Mouse (Mus musculus) CD4-positive, CD25-positive, alpha-beta regulatory T cell, adult 4 months (primary cell): ENCODE measurements around the gene Nudt9. TPM values are rescaled to one million over a fixed set of nuclear protein-coding genes. Genes with fewer than 3 reads are reported as not detected.
"Not testable (repeated sequence)": the region's sequence is repeated elsewhere in the genome, so short reads cannot be mapped to it uniquely, and the experiment has no call there.

Experiments
- ATAC-seq: one replicate; pipeline ENCODE4 v1.8.0; 2017
- polyA plus RNA-seq, 2 experiments: library from polyadenylated mRNA; unstranded; fragments of 100-300 nt; shearing (Covaris generic); gene quantifications; one replicate each; pipeline ENCODE4 v1.2.1; 2017

The Nudt9 gene
- polyA plus RNA-seq, result 10 to 100 TPM; 13.5 to 22.6 TPM

DNA sequence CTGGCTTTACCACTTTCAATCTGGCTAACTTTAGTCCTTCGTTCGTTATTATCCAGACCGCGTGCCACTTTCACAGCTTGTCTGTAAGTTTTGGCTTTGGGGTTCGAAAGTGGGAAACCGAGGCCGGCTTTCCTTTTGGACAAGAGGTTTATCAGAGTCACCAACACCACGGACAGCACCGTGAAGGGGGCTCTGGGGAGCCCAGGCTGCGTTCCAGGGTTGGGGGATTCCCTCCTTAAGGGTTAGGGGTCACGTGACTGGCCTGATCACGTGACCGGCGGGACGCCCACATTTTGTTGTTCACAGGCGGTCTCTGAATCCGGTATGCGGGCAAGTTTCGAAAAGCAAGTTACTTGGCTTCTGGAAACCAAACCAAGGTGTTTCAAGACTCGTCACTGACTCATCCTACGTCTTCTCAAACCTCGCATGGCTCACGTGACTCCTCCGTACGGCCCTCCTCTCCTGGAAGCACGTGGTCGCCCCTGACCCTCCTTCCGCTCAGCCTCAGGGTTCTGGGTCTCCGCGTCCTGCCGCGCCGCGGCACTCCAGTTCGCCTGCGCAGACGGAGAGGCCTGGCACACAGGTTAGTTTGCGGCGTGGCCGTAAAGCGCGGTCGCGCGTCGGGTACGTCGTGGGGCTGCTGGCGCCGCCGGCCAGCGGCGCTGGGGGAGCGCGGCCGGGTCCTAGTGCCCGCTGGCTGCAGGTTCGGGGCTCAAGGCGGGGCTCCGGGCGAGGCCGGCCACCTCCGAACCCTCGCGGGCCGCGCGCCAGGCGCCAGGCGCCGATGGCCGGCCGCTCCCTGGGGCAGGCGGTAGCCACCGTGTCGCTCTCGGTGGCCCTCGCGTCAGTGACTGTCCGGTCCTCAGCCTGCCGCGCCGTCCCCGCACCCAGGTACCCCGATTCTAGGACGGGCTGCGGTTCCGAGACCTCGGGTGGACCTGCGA lies at the start of gene Nudt9:
TSS of gene Nudt9 (plus strand) at position 51 of the 944 bp plus-strand sequence.
- peak; percentile 93 for ATAC-seq

DNA sequence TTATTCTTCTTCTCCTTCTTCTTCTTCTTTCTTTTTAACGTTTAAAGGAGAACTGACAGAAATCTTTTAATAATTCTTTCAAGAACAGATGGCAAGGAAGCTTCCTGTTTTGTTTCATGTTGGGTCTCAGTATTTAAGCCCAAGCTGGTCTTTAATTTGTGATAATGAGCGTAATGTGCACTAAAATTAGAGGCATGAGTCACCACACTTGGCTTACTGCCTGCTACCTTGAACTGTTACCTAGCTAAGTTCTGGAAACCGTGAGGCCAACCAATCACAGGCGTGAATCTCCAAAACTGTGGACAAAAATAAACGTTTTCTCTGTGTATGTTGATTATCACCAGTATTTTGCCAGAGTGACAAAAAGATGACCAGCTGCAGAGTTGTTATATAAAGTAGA lies 47.4 kb upstream of the Nudt9 start:
- ATAC-seq, result no peak

DNA sequence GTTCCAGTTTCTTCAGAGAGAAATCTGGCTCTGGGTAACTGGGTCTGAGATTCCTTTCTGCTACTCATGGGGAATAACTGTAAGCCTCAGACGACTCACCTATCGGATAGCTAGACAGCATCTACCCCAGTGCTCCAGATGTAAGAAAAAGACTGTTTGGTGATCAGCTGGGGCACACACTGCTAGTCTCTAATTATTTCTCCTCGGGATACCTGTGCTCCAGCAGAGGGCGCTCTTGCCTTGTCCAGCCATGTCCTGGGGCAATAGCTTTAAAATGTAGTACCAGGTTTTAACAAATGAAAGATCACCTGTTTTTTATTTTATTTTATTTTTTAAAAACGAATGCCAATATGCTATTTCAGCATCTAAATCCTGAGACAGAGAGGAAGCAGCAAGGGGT lies 46.4 kb upstream of the Nudt9 start:
- ATAC-seq, result peak; percentile 87

DNA sequence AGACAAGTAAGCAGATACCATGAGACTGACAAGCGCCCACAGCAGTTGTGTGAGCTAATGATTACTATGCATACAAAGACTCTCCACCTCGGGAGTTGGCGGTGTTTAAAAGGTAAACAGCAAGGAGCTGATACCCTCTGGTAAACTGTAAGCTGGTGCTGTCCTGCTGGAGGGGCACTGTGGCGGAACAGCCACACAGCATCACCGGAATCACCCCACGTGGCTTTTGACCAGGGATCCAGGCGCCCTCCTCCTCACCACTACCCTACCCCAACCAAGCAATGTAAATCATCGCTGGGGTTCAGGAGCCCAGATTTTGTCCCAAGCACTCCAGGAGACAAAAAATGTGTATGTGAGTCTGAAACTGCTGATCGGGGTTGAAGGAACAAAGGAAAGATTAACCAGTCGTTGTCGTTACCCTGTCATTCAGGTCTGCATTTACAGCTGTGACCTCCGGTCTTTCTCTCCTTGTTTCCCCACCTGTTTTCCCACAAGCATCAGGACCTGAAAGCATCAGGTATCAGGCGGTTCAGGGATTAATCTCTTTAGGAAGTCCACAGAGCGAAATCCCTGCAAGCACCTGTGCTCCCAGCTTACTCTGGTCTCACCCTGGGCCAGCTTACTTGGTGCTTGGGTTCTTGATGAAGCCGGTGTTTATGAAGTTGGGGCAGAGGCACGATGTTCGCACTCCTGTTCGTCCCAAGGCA lies 43.4 kb upstream of the Nudt9 start:
- ATAC-seq, result no peak

DNA sequence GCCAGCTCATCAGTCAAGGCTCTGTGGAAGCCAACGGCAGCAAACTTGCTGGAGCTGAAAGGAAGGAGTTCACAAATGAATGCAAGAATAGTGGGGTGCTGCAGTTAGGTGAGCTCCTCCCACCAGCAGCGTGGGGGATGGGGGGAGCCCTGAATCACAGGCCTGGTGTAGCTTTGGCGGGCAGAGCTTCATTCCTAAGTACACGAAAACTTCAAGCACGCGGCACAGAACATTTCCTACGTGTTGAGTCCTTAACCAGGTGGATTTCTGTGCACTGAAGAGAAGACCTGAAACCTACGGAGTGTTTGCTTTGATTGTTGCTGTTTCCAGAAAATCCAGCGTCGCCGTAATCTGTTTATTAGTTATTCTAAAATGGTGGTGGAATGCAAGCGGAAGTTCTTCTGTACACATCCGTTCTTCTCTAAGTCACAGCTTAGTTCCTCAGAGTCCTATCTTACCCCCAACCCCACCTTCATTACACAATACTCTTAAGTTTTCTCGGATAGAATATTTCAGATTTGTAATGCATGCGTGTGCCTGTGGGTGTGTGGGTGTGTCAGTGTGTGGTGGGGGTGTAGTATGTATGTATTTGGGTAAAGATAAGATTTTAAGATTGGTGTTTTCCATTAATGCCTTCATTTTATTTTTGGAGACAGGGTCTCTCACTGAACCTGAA lies 42.7 kb upstream of the Nudt9 start:
- ATAC-seq, result no peak

DNA sequence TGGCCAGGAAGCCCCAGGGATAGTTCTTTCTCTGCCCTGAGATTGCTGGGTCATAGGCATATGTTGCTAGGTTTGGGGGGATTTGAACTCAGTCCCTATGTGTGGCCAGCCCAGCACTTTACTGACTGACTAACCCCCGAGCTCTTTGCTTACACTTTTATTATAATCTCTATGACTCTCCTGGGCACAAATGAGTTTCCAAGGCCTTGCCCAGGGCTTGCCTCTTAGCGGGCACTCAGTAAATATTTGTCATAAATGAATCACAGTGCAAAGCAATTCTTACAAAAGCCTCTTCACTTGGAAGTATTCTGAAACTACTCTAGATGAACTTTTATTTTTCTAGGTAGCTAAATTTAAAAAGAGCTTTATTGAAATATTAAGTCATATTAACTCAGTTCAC lies 42.2 kb upstream of the Nudt9 start:
- ATAC-seq, result no peak

DNA sequence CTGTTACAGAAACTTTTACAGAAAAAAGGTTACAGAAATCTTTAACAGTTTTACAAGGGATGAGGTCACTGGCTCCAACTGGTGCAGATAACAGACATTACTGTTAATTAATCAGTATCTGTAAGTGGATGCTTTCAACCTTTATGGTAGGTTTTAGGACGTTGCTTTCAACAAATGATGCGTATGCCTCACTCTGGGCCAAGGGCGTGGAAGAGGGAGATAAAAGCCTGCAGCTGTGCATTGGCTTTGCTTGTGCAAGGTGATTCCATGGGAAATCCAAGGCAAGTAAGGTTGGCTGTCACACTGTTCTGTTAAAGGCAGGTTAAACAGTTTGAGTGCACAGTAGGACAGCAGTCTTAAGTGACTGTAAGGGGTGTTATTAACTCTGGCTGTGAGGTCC lies 39.3 kb upstream of the Nudt9 start:
- no peak for ATAC-seq

DNA sequence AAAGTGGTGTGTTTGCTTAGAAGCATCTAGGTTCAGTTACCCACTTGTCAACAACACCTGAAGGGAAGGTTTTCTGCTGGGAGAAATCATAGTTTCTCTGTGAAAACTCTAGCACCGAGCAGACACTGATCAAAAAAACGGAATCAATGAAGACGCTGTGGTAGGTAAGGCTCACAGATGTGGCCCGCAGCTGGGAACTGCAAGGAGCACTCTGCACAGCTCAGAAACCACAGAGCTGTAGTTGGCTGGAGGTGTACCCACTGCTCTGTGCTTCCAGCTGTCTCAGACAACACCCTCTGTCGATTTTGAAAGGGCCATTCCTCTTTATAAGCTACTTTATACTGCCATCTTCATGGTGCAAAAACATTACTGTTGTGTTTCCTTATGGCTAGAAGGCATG lies 38.3 kb upstream of the Nudt9 start:
- no peak for ATAC-seq

DNA sequence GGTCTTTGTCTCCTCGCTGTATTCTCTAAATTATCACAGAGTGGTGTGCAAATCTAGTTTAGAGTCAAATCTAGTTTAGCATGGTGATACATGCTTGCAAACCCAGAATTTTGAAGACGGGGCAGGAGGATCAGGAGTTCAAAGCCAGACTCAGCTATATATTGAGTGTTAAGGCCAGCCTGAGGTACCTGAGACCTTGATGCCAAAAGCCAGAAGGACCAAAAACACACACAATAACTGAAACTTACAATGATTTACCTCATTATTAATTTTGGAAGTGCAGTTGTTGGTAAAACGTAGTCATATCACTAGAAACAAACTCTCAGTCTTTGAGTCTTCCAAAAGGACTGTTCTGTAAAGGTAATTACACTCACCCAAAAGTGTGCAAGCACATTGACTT lies 36.7 kb upstream of the Nudt9 start:
- no peak for ATAC-seq

DNA sequence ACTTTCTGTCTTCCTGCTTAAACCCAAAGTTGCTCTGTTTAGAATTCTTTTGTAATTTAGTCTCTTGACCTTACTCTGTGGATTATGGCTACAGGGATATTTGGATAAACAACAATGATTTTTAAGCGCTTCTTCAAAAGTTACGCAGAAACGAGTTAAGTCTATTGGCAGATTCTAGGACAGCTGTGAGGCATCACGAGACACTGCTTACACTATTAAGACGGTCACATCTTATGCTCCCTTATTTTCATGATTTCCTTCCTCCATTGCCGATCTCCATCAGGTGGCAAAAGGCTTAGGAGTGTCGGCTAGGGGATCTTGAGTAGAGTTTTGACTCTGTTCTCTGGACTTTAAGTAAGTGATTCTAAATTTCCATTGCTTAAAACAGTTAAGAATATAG lies 35.8 kb upstream of the Nudt9 start:
- no peak for ATAC-seq

DNA sequence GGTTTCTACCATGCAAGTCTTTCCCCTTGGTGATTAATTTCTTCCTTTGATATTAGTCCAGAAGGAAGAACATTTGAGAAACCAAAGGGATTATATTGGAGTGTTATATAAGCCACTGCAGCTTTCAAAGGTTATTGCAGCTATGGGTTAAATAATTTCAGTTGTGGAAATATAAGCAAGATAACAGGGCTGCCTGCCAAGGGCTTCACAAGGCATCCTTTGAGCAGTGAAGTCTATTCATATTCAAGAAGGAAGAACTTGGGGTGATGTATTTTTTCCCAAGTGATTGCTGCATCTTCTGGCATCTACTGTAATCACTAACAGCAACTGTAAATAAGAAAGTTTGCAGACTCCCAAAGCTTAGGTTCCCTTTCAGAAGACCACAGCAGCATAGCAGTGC lies 34.7 kb upstream of the Nudt9 start:
- ATAC-seq, result no peak

DNA sequence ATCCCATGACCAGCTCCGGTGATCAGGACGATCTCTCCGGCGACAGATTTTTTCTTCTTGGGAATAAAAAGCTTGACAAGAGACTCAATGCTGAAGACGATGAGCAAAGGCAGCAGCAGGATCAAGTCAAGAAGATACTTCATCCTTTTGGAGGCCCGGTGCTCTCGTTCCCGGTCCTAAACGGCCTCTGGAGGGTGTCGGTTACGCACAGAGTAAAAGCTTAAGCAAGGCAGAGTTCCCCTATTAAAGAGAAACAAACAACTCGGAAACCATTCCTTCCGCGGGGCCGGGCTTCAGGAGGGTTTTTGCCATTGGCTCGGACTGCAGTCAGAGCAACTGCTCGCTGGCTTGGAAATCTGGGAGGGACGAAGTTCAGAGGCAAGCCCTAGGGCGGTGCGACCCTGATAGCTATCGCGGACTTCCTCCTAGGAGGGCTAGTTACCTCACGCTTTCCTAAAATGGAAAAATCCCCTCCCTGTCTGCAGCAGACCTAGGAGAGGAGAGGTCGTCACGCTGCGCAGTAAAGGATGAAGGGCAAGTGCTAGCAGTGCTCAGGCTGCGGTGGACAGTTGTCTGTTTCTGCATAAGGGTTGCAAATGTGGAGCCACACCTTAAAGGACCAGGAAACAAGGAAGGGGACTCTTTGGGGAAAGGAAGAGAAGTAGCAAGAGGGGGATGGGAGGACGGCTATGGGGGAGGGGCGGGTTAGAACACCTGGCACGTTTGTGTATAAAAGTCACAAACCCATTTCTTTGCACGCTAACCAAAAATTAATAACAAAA lies 24.3 kb upstream of the Nudt9 start, which contains the start of gene Hsd17b11:
TSS of gene Hsd17b11 (minus strand) at position 323 of the 782 bp plus-strand sequence.
- peak; percentile 78 for ATAC-seq

DNA sequence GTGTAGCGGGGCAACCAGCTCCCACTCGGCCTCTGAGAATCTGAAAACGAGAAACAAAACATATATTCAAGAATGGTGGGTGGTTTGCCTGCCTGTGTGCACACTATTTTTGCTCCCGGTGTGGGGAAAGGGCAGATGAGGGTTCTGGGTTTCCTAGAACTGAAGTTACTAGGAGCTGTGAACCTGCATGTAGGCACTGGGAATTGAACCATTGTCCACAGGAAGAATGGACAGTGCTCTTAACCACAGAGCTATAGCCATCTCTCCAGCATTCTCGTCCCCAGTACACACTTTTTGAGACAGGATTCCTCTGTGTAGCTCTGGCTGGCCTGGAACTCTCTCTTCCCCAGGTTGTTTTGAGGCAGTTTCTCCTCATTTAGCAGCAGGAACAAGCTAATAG lies 23.5 kb upstream of the Nudt9 start:
- ATAC-seq, result no peak

DNA sequence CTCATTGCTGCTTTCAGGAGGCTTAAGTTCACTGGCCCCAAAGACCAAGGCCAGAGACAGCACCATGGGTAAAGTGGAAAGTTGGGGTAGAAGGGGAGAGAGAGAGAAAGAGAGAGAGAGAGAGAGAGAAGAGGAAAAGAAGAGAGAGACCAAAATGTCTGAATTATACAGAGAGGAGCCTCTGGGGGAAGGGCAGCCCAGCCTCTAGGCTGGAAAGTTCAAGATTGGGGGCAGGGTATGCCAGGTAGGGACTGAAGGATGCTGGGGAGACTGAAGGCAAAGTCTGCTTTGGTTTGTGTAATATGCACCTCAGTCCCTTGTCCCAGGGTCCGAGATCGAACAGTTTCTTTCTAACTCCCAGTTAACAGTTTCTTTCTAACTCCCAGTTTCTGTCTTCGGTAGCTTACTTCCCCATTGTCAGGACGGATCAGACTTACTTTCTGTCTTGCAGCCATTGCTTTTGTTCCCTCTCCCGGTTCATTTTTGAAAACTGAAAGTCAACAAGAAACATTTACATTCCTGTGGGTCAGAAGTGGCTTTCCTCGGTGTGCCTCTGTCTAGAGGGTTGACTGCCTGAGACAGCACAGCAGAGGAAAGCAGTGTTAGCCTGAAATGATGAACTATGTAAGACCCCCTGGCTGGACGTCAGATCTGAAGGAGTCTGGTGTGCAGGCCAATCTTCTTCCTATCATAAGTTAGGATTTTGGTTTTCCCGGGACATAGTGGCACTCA lies 22.7 kb upstream of the Nudt9 start:
- no peak for ATAC-seq

DNA sequence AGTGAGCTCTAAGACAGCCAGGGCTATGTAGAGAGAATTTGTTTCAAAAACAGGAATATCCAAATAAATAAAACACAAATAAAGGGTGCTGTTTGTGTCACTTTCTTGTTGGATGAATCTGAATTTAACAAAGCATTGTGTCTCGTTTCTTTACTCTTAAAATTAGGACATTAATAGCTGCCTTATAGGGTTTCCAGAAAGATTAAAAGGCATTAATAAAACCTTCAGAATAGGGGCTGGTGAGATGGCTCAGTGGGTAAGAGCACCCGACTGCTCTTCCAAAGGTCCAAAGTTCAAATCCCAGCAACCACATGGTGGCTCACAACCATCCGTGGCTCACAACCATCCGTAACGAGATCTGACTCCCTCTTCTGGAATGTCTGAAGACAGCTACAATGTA lies 21.9 kb upstream of the Nudt9 start:
- not testable (repeated sequence) for ATAC-seq

DNA sequence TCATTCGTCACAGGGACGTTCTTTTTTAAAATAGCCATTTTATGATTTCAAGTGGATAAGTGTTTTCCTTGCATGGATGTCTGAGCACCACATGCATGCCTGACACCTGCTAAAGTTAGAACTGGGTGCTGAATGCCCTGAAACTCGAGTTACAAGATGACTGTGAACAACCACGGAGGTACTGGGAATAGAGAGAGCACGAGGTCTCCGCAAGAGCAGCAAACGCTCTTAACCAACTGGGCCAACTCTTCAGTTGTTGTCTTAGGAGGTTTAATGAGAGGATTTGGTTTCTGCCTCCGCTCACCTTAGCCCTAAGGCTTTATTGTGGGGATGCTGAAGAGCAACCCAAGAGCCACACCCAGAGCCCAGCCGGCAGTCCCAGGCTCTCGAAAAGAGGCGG lies 21.3 kb upstream of the Nudt9 start:
- ATAC-seq, result no peak

DNA sequence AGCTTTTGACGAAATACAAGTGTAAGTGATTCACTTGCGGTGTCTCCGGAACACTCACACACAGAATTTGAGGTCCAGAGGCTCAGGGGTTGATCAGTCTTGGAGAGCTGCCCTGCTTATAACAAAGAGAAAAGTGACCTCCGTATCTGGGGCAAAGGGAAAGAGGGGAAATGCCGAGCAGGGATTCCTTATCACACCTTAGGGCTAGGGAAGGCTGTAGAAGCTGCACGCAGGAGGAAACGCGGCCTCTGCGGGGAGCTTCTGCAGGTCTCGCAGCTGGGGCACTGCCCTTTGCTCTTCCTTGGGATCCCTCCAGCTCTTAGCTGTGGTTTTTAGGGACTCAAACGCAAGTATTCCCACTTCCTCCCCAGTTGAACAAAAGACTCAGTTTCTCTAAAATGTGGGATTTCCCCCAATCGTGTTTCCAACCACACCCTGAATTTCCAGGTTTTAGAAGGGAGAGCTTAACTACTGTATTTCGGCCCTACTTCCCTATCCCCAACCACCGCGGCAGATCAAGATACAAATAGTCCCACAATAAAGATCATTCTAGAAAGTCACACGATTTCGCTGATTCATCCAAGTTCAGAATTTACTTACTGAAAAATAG lies 20.8 kb upstream of the Nudt9 start:
- ATAC-seq, result no peak

DNA sequence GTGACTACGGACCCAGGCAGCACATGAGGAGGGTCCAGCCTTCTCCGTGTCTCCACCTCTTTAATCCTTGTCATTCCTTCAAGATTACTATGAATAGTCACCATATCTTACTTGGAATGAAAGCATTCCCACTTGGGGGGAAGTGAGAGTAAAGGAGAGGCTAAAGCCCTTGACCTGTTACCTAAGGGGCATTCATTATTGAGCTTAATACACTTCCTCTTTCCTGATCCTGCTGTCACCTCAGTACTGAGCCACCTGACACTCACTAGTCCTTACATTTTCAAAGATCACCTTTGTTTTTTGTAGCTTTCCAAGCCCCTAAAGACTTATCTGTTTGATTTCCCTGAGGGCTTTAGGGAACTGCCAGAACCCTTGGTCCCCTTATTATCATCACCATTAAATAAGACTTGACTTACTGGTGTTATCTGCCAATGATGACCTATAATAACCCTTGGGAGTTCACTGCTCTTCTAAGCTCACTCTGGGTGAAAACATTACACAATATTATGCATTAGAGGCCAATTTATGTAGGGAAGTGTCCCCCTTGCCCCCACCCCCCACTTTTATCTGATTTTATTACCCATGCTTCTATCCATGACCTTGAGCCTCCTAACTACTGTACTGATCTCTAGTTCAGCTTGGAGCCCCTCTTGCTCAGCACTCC lies 13.5 kb upstream of the Nudt9 start:
- no peak for ATAC-seq

DNA sequence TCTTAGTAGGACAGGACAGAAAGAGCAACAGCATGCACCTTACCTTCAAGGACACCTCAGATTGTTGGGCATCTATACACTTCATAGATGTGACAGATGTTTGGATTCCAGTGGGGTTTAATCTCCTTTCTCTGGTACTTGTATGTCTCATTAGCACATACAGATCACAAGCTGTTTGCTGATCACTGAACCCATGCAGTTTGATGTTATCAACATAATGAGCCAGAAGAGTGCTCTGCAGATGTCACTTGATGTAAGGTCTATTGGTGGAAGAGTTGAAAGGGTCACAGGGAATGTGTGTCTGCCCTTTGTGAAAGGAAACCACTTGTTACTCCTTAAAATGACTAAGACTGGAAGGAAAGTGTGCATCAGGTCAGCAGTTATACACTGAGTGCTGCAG lies 11.0 kb upstream of the Nudt9 start:
- no peak for ATAC-seq

DNA sequence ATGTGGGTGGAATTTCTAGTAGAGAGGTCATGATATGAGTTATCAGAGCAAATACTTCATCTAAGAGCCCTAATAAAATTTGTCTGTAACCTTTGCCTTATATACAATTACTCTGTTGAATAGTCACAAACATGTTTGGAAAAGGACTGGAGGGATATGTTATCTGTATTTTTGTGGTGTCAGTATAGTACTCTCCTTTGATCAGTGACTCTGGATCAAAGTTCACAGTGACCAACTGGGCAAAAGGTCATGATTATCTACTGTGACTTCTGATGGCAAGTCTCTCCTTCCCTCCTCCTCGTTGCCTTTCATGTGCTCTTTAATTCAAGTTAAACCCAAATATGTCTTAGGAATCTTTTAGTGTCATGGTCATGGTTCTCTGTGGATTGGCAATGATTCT lies 10.3 kb upstream of the Nudt9 start:
- no peak for ATAC-seq

DNA sequence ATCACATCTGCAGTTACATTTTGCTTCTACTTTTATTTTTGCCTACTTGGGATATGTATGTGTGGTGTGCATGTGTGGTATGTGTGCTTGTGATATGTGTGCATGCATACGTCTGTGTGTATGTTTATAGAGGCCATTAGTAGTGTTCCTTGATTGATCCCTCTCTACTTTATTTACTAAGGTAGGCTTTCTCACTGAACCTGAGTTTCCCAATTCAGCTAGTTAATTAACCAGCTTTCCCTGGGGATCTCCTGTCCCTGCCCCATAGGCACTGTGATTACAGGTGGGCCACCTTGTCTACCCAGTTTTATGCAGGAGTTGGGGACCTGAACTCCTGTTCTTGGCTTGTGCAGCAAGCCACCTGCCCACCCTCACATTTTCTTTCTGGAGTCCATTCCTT lies 9.4 kb upstream of the Nudt9 start:
- ATAC-seq, result no peak
